Mouse (Mus musculus) heart, embryonic 14.5 days (tissue): ENCODE data around the gene Vmn1r107. TPM values are rescaled to one million over a fixed set of nuclear protein-coding genes. Genes with fewer than 3 reads are reported as not detected.
"Not testable (repeated sequence)": the region's sequence is repeated elsewhere in the genome, so short reads cannot be mapped to it uniquely, and the experiment has no call there.

Source experiments
- ATAC-seq: fragments of 200-750 bp; cut with Nextera tagmentation; 2 replicates; pipeline ENCODE4 v1.8.0; 2017; ENCODE audit warnings: low read depth, moderate TSS enrichment; ENCODE audit not compliant: insufficient number of reproducible peaks, insufficient read depth, low FRiP score
- H3K27ac ChIP-seq, 2 experiments: fragments of 200-500 bp in 1 of 2; fragments of 300-500 bp in 1 of 2; sonication (generic) in 1 of 2; replicated peaks in 1 of 2; 2 replicates each; pipeline ENCODE4 v1.5.1; 2012 to 2014; ENCODE audit warnings: low read depth in 2 of 2, low read length in 2 of 2, control low read depth in 1 of 2, mild to moderate bottlenecking in 1 of 2, mixed read lengths in 1 of 2; ENCODE audit not compliant: control insufficient read depth in 1 of 2, insufficient read depth in 1 of 2
- H3K27me3 ChIP-seq: fragments of 300-500 bp; sonication (generic); 2 replicates; pipeline ENCODE4 v1.6.1; 2014; ENCODE audit warnings: mild to moderate bottlenecking, low read length, control low read depth; ENCODE audit not compliant: control insufficient read depth, insufficient read depth
- H3K36me3 ChIP-seq: fragments of 300-500 bp; sonication (generic); 2 replicates; pipeline ENCODE4 v1.6.1; 2014; ENCODE audit warnings: mild to moderate bottlenecking, control low read depth, low read length, mixed read lengths; ENCODE audit not compliant: control insufficient read depth, insufficient read depth
- H3K4me1 ChIP-seq, 2 experiments: fragments of 200-500 bp in 1 of 2; fragments of 300-500 bp in 1 of 2; sonication (generic) in 1 of 2; 2 replicates each; pipeline ENCODE4 v1.6.1; 2012 to 2014; ENCODE audit warnings: low read length in 2 of 2, control low read depth in 1 of 2, mixed read lengths in 1 of 2; ENCODE audit not compliant: control insufficient read depth in 2 of 2, insufficient read depth in 2 of 2
- H3K4me2 ChIP-seq: fragments of 300-500 bp; sonication (generic); 2 replicates; pipeline ENCODE4 v1.6.1; 2014; ENCODE audit warnings: mild to moderate bottlenecking, low read length
- H3K4me3 ChIP-seq, 2 experiments: fragments of 200-500 bp in 1 of 2; fragments of 300-500 bp in 1 of 2; sonication (generic) in 1 of 2; 2 replicates each; pipeline ENCODE4 v1.5.1; 2012 to 2014; ENCODE audit warnings: low read length in 2 of 2, mild to moderate bottlenecking in 2 of 2, control low read depth in 1 of 2, low read depth in 1 of 2, moderate library complexity in 1 of 2; ENCODE audit not compliant: control insufficient read depth in 1 of 2, insufficient read depth in 1 of 2
- H3K9ac ChIP-seq: fragments of 300-500 bp; sonication (generic); 2 replicates; pipeline ENCODE4 v1.6.1; 2014; ENCODE audit warnings: mild to moderate bottlenecking, low read length
- H3K9me3 ChIP-seq: fragments of 300-500 bp; sonication (generic); 2 replicates; pipeline ENCODE4 v1.6.1; 2016; ENCODE audit warnings: low read length, control low read depth; ENCODE audit not compliant: control insufficient read depth
- WGBS: fragments of 180-500 bp; shearing (Covaris S2); extraction: QIAGEN DNeasy Blood & Tissue Kit; methylation state at CpG from one replicate; pipeline ENCODE4 v1.1.7; 2014; 5-methylcytosine and 5-hydroxymethylcytosine counted together
- polyA plus RNA-seq: library from polyadenylated mRNA; unstranded; fragments of >200 nt; fragmentation: Nextera tagmentation; extraction: Ambion mirVana; gene quantifications from 2 replicates; pipeline ENCODE4 v1.2.1, GENCODE M21; 2014

The Vmn1r107 gene
- not detected in 2 replicates for polyA plus RNA-seq

DNA sequence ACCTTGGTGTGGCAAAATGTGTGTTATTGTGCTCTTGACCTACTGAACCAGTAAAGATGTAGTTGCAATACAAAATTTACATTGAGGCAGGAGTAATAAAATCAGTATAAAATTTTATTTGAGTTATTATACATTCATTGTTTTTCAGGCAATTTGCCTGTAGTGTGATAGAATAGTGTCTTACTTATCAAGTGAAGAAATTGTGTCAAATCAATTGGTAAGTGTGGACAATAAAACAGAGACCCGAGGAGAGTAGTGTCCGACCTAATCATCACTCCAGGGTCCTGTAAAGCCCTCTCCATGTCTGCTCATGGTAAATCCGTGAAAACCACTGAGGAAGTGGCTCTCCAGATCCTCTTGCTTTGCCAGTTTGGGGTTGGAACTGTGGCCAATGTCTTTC is at the start of gene Vmn1r107:
Vmn1r107 (plus strand) TSS at position 301 of the 400 bp plus-strand sequence.
- H3K4me3 ChIP-seq, H3K27ac ChIP-seq, ATAC-seq, H3K9ac ChIP-seq, H3K27me3 ChIP-seq, H3K4me2 ChIP-seq, H3K4me1 ChIP-seq, H3K36me3 ChIP-seq, H3K9me3 ChIP-seq: not testable (repeated sequence)
- WGBS = no CpG with 5 or more reads among the region's 3 CpGs

- H3K4me1 ChIP-seq, H3K4me3 ChIP-seq, H3K4me2 ChIP-seq, H3K27me3 ChIP-seq, H3K9ac ChIP-seq, H3K9me3 ChIP-seq, H3K36me3 ChIP-seq, H3K27ac ChIP-seq, ATAC-seq: not testable (repeated sequence)
- WGBS = no CpG with 5 or more reads among the region's 2 CpGs
Observed at GRCm38 (mm10) chr7:20703116-20703515, 34.4 kb downstream of the Vmn1r107 start, which contains the start of gene Vmn1r111. TSS of gene Vmn1r111 (minus strand) at chr7:20703216.

Other genes with a start within 250 kb of the Vmn1r107 start
- gene Vmn1r101, start 226.3 kb upstream of the Vmn1r107 start, polyA plus RNA-seq = not detected in 2 replicates
- not detected in 2 replicates for gene Gm10670, start 194.0 kb upstream of the Vmn1r107 start, polyA plus RNA-seq
- not detected in 2 replicates for gene Vmn1r103, start 158.4 kb upstream of the Vmn1r107 start, polyA plus RNA-seq
- not detected in 2 replicates for gene Vmn1r104, start 135.1 kb upstream of the Vmn1r107 start, polyA plus RNA-seq
- gene Gm5726, start 123.2 kb upstream of the Vmn1r107 start, polyA plus RNA-seq = not detected in 2 replicates
- gene Gm4141, start 92.7 kb upstream of the Vmn1r107 start, polyA plus RNA-seq = not detected in 2 replicates
- not detected in 2 replicates for gene Gm4513, start 69.9 kb upstream of the Vmn1r107 start, polyA plus RNA-seq
- not detected in 2 replicates for gene Vmn1r111, start 34.3 kb downstream of the Vmn1r107 start, polyA plus RNA-seq
- gene Gm10668, start 61.7 kb downstream of the Vmn1r107 start, polyA plus RNA-seq = not detected in 2 replicates
- gene Vmn1r112, start 102.3 kb downstream of the Vmn1r107 start, polyA plus RNA-seq = not detected in 2 replicates
- gene Vmn1r113, start 118.4 kb downstream of the Vmn1r107 start, polyA plus RNA-seq = not detected in 2 replicates
- not detected in 2 replicates for gene Vmn1r114, start 143.3 kb downstream of the Vmn1r107 start, polyA plus RNA-seq
- not detected in 2 replicates for gene Vmn1r115, start 176.1 kb downstream of the Vmn1r107 start, polyA plus RNA-seq
- not detected in 2 replicates for gene Vmn1r116, start 203.3 kb downstream of the Vmn1r107 start, polyA plus RNA-seq
- gene Vmn1r117, start 215.2 kb downstream of the Vmn1r107 start, polyA plus RNA-seq = not detected in 2 replicates
- not detected in 2 replicates for gene Vmn1r118, start 243.4 kb downstream of the Vmn1r107 start, polyA plus RNA-seq